Mouse (Mus musculus) neutrophil, adult 5-6 weeks (primary cell): Measurements from ENCODE around the gene 1810046K07Rik. TPM values are rescaled to one million over a fixed set of nuclear protein-coding genes. Genes with fewer than 3 reads are reported as not detected.

Experiments used
- ATAC-seq: fragments of 151-379, 151-347 bp; 2 replicates; pipeline ENCODE4 v1.8.0; 2017; ENCODE audit warnings: mild to moderate bottlenecking, moderate TSS enrichment; ENCODE audit not compliant: insufficient number of reproducible peaks, poor library complexity, low FRiP score, severe bottlenecking; ENCODE audit errors: extremely low read depth
- total RNA-seq: library from RNA; stranded (forward); fragments of 200-1000 nt; gene quantifications from 2 replicates; pipeline ENCODE4 v1.2.3, GENCODE M21; 2017

1810046K07Rik gene
- total RNA-seq, 1 experiment from 2014 or later: not detected

DNA sequence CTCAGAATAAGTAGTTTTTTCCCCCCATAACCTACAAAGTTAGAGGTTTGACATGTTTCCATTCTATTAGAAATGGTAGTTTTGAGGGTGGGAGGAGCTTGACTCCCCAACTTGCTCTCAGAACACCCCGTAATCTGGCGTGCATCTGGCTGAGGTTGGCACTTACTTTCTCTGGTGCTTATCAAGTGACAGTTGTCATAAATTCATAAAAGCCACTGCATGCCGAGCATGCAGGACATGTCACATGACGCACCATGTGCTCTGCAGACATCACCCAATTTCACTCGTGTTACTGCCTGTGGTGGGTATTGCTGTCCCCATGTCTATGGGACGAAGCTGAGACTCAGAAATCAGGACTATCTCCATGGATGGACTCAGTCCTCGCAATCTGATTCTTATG, 18.2 kb downstream of the 1810046K07Rik start:
- ATAC-seq: no peak

DNA sequence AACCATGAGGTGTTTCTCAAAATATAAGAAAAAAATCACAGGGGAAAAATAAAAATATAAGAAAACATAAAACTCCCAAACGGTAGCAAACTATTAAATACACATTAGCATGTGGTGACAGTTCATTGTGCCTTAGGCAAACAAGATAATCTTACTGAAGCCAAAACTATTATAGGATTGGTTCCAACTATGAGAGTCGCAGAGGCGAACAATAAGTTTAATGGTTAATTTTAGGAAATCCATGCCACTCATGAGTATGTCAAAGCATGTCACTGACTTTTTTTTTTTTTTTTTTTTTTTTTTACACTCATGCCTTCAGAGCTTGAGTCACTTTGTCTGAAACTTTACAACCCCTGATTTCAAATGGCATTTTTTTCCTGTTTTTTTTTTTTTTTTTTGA, 22.4 kb downstream of the 1810046K07Rik start:
- no peak for ATAC-seq

DNA sequence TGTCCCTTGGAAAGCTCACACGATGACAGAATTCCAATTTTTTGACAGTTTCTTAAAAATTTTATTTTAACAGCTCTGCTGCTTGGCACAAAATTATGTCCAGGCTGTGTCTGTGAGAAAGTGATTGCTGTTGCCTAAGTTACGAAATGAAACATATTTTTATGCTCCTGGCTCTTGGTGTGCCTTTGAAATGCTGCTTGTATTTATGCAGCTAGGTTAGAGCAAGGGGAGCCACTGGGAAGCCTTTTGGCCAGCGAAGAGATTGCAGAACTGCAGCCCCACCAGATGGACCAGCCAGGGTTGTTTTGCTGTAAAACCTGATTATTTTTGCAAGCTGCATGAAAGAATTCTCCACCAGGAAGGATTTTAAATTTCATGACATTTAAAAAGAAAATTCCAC, 23.6 kb downstream of the 1810046K07Rik start:
- no peak for ATAC-seq

DNA sequence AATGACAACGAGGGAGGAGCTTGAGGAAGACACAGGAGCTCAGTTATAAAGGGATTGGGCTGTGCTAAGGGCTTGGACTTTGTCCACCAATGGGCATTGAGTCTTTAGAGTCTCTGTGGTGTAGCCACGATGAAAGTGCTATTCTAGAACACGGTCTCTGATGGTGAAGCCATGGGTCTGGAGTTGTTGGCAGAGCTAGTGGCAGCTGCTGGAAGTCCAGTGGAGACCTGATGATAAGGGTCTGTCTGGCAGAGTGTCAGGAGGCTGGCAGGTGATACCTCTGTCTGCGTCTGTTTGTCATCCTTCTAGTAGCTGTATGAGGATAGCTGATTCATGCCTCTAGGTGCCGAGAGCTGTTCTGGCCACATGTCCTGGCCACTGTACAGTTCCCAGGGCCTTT, 24.7 kb downstream of the 1810046K07Rik start:
- no peak for ATAC-seq

DNA sequence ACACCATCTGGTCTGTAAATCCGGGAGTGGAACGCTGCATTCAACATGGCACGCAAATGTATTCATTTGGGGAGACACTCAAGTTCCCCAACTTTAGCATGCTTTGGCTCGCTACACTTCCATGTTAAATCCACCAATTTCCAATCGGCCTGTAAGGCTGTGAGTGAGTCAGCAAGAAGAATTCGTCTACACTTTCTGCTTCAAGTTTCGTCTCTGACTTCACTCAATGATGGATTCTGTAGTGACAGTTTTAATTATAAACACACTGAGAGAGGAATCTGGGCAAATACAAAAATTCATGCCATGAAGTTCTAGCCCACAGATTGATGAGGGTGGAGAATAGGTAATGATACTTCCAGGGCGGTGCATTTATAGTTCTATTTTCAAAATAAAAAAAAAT, 35.2 kb downstream of the 1810046K07Rik start:
- no peak for ATAC-seq

DNA sequence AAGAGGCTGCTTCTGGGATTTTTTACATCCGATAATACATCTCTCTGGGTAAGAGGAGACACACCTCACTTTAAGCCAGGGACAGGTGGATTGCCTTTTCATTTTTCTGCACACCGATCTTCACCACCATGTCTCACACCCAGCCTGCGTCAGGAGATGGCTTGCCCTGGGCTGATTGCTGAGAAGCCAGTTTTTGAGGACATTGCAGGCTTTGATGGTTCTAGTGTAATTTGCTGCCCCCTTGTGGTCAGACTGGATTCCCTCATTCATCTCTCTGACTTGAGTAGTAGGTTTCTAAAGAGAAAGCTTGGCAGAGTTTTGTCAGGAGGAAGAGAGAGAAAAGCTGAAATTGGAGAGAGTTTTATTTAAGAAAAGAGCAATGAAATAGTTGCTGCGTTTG, 36.0 kb downstream of the 1810046K07Rik start:
- ATAC-seq: peak; percentile 75; the same call in 1 of the 2 replicates

DNA sequence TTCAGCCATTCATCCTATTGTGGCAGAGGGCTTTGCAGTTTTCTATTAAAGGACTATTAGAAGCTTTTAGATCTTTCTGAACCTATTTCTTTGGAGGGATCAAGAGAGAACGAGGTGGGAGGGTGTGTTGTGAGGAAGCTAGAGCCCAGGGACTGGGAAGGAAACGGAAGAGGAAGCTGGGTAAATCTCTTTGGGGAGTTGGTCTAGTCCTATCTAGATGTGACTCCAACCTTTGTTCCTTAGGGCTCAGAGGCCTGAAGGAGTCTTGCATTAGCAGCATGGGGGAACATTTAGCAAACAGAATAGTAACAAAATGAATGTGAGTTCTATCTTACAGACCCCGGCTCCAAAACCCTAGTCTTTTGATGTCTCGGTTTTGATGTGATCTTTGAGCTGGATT, 37.7 kb downstream of the 1810046K07Rik start:
- ATAC-seq: no peak

DNA sequence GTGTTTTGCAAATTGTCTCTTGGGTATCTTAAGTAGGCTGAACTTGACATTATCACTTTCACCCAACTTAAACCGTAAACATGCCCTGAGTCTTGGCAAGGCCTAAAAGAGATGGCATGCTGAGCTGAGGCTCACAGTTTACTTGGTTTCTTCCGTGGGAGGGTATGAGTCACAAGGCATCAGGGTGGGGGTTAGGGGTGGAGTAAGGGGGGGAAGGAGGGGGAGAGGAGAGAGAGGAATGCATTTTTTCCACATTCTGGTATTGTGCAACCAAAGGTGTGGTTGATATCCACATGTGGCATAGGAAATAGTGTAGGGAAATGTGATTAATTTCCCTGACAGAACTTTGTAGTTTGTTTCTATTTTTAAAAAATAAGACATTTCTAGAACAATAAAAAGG, 42.6 kb downstream of the 1810046K07Rik start:
- no peak for ATAC-seq

DNA sequence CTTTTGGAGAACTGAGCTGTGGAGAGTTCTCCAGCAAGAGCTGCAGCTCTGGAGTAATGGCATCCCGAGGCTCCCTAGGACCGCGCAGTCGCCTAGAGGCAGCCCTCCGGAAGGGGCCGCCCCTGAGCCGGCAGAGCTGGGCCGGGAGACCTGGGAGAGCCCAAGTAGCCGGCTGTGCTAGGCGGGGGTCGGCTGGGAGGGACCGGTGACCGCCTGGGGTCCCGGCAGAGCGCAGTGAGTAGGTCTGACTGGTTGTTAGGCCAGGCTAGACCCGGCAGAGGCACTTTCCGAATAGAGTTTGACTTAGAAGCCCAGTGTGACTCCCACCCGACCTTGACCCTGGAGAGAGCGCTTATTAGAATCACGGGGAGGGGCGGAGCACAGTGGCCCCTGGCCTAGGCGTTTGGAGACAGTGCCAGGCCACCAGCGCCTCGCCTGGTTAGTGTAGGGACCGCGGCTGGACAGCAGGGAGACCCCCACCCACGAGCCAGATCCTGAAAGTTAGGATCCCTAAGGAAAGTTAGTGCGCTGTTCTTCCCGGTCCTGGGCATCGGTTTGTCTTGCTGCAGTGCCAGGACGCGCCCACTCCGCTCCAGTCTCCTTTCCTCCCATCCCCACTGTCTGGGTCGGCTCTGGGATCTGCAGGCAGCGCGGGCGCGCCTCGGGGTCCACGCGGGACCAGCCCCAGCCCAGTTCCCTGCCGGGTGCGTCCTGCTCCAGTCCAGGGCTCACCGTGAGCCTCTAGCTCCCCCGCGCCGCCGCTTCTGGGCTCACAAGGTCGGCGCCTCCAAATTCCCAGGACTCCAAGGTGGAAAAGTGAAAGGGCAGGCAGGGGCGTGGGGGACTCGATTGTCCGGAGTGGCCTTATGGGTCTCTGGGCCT, 50.0 kb downstream of the 1810046K07Rik start, which contains the start of gene Colca2:
Gene Colca2 (minus strand): TSS at position 70 of the 882 bp plus-strand sequence.
- no peak for ATAC-seq

DNA sequence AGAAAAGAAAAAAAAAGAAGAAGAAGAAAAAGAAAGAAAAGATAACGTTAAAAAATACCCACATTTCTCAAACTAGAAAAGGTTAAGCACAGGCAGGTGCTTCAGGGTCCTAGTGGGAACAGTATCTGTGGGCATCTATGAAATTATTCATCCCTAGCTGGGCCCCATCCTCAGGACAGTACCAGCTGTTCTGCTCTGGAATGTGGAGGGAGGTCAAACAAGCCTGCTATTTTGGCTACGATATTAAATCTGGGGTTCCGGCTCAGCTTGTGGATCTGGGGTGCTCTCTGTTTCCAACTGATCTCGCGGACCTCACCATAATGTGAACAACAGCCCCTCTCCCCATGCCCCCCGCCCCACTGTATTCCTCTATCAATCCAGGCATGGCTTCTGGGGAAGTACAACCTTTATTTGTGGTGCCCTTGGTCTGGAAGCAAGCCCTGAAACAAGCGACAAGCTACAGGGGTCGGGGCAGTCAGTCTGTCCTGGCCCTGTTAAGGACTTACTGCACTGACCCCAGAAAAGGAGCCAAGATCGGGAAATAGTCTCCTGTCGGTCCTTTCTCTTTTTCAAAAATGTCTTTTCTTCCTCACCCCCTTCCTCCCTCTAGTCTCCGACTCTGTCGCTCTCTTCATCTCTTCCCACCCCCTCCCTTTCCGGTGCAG, 50.8 kb downstream of the 1810046K07Rik start:
- no peak for ATAC-seq

DNA sequence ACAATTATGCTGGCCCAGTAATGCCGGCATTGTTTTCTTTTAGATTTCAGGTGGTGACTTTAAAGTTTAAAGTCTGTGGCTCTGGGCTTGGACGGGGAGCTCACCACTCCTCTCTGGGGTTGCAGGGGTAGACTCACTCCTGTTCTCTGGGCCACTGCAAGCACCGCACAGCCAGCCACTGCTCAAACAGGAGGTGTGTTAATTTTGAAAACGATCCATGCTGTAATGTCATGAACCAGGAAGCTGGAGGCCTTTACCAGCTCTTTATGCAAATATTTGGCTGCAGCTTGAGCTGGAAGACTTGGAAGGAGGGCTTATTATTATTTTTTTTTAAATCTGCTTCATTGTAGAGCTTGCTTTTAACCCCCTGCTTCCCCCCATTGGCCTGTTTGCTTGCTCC, 54.0 kb downstream of the 1810046K07Rik start:
- no peak for ATAC-seq

DNA sequence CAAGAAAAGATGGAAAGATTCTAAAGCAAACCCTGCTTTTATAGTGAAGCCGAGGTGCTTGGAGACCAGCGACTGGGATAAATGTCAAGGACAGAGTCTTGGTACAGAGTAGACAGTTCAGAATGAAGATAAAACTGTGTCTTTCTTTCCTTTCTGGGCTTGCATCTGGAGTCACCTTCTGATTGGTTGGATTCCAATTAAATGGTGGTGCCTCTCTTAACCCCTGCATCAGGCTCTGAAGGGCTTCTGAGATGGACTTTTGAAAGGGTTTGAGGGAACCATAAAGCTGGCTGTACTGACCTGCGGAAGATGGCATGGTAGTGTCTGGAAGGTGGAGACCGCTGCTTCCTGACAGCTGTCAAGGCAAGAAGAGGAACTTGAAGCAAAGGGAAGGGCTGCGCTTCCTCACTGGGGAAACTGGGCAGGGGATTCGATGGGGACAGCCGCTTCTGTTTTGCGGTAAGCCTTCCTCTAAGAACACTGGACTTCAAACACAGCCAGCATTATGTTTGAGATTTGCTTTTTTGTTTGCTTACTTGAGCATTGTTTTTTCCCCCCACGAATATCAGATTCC, 55.0 kb downstream of the 1810046K07Rik start:
- ATAC-seq: 0 out of 2 replicates have a peak, but pooled peaks have one; percentile 13

DNA sequence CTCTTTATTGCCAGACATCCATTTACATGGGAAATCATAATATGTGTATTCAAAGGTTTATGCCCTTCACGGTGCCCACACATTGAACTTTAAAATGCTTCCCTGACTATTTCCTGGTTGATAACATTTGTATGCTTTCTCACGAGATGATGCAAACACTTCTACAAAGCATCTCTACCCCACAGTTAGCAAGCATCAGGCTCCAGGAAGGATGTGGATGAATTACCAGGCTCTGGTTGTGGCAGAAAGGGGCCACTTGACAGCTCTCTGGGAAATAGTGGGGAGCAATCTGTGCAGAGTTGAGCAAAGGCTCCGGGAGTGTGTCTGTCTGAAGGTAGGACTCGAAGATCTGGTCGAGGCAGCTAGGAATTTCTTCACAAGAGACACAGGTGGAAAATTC, 56.6 kb downstream of the 1810046K07Rik start:
- ATAC-seq: no peak

DNA sequence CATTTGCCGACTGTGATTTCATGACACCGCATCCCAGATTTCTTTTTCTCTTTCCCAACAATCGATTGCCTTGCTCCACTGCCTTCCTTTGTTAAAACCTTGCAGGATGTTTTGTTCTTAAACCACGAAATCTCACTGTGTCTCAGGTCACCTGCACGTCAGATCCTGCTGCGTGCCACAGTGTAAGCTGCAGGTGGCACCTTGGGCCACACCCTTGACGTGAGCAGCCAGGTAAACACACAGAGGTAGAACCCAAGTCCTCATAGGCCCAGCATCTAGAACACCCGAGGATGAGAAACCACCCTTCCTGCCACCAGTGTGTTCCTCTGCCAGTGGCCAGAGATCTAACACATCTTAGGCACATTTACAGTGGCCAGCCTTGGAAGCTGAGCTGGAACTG, 57.6 kb downstream of the 1810046K07Rik start:
- no peak for ATAC-seq

DNA sequence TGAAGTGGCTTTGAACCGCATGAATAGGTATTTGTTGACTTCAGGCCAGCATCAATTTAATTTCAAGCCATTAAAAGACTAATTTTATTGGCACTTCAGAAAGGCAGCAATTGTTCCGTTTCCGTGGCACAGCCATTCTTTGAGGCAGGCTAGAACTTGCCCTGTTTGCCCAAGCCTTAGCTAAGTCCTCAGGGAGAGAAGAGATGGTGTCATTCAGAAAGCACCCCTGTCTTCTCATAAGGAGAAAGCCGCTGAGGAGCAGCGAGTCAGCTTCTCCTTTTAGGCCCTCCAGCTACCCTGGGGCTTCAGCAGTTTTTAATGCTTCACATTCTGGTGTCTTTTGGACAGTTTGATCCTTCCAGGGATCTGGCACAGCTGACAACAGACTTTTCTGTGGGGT, 59.9 kb downstream of the 1810046K07Rik start:
- no peak for ATAC-seq

DNA sequence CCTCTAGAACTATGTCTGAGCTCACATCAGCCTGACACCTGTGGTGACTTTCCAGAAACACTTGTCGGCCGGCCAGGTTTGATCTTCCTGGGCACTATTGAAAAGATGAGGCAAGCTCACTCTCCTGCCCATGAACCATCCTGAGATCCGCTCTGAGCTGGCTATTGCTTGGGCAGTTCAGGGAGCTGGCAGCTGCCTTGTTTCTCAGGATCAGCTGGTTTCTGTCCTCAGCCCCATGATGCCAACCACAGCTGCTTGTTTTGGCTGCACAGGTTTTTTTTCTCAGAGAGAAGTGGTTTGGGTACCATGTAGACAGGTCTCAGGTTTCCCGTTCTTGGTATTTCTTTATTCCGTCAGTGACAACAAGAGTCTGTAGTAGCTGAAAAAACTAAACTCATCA, 70.3 kb downstream of the 1810046K07Rik start:
- ATAC-seq: no peak

DNA sequence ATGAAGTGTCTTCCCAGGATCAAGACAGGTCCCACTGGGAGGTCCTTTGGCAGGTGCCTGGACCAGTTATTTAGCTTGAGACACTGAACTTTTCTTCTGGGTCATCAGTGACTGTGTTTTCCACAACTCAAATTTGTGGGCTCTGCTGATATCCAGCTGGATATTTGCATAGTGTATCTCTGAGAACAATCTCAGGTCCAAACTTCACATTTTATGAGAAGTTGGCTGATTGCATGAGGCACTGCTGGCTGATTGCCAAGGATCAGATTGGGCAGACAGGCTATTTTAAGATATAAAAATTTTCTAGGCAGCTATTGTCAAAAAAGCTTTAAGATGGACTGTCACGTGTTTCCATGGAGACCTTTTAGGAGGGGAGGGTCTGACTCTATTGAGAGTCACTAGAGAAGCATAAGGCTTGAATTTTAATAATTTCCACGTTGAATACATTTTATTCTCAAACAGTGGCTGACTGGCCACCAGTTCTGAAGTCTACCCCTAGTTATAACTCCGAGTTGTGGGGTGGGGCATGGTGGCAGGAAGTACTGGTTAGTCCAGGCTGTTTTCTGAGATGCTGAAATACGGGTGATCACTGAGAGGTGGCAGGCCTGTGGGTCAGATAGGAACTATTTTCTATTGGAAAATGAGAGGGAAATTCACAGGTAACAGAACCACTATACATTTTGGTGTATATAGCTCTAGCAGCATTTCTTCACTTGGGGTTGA, 71.8 kb downstream of the 1810046K07Rik start:
- ATAC-seq: no peak
